Mouse (Mus musculus): ENCODE data around the gene Slc39a11. TPM values are rescaled to one million over a fixed set of nuclear protein-coding genes. Genes with fewer than 3 reads are reported as not detected.

The Slc39a11 gene
- total and polyA plus RNA-seq, 3 experiments, result 43.2 to 54.4 (median 51.0) TPM

DNA sequence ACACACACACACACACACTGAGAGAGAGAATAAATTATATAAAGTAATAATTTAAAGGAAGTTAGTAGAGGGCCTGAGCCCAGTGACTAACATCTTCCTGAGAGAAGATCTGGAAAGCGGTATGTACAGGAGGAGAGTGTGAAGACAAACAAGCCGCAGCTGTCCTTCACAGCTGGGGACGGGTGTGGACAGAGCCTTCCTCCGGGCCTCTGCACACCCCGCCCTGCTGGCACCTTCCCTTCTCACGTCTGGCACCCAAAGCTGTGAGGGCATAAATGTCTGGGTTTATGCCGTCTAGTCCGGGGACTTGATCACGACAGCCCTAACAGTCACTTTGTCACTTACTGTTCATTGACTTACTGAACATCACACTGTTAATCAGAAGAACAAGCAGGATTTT lies 173.2 kb downstream of the Slc39a11 start:
- dilution Hi-C loops (cut with MboI; ENCODE audit: extremely low pct_ligation_motif_present, extremely low pct_unique_long_range_greater_than_20kb, low sequenced_read_pairs), result no loop called here
- Histone ChIP-seq H3K27me3 (replicated peaks) (no peaks in the 10 kb centered on the region), H3K4me3 (replicated peaks in 1 of 3; ENCODE audit: low read depth in 2 of 3, low read length in 2 of 3, poor library complexity in 1 of 3) (no peak overlapping the region), H3K79me2 (replicated peaks; ENCODE audit: control insufficient read depth, extremely low read depth, insufficient read depth, poor library complexity, severe bottlenecking) (no peaks in the 10 kb centered on the region), H3K4me2 (ENCODE audit: insufficient read depth, low read depth, poor library complexity, severe bottlenecking) (no peak overlapping the region), H3K4me1 (ENCODE audit: control insufficient read depth in 1 of 2, insufficient read depth in 2 of 2) (peaks cover 4 to 32% of the 10 kb centered on the region in 2 experiments; a peak in 3 of 4 replicates), H3K9me3 (replicated peaks; ENCODE audit: low read length) (no peaks in the 10 kb centered on the region), H3K27ac (ENCODE audit: insufficient read depth, low read depth) (no peak overlapping the region), H3K36me3 (replicated peaks in 1 of 2; ENCODE audit: control insufficient read depth in 1 of 2, insufficient read depth in 1 of 2, low read length in 1 of 2) (peaks cover 0 to 26% of the 10 kb centered on the region in 2 experiments), H3K9ac (ENCODE audit: insufficient read depth, low read depth) (no peak overlapping the region)
- TF ChIP-seq IRF4 (IDR thresholded peaks at IDR 0.05; ENCODE audit: low read depth, low read length) (no peak), USF1 (IDR thresholded peaks at IDR 0.05; ENCODE audit: low read depth, low read length) (no peak), ZC3H11A (IDR thresholded peaks at IDR 0.05; ENCODE audit: low read depth, low read length) (no peak), RCOR1 (conservative IDR thresholded peaks at IDR 0.05; ENCODE audit: low read depth, low read length) (no peak), PAX5 (IDR thresholded peaks at IDR 0.05; ENCODE audit: low read length) (no peak), GABPA (IDR thresholded peaks at IDR 0.05; ENCODE audit: insufficient replicate concordance, low read depth, low read length) (no peak), ELF1 (IDR thresholded peaks at IDR 0.05; ENCODE audit: low read depth, low read length) (no peak), MAZ (IDR thresholded peaks at IDR 0.05; ENCODE audit: low read depth, low read length) (no peak), HCFC1 (IDR thresholded peaks at IDR 0.05; ENCODE audit: low read depth, low read length) (no peak), POLR2AphosphoS2 (IDR thresholded peaks at IDR 0.05; ENCODE audit: low read depth, low read length) (no peak), CTCF (conservative IDR thresholded peaks at IDR 0.05 in 1 of 2, IDR thresholded peaks at IDR 0.05 in 1 of 2; ENCODE audit: low read depth in 2 of 2, low read length in 2 of 2) (no peak), JUND (conservative IDR thresholded peaks at IDR 0.05; ENCODE audit: low read depth, low read length) (no peak), POLR2A (IDR thresholded peaks at IDR 0.05; ENCODE audit: low read depth, low read length) (no peak), MAX (IDR thresholded peaks at IDR 0.05; ENCODE audit: low read length) (no peak), SIN3A (IDR thresholded peaks at IDR 0.05; ENCODE audit: low read length) (no peak), EP300 (IDR thresholded peaks at IDR 0.05; ENCODE audit: low read length) (no peak), RAD21 (IDR thresholded peaks at IDR 0.05; ENCODE audit: low read depth, low read length) (no peak), ETS1 (conservative IDR thresholded peaks at IDR 0.05; ENCODE audit: low read depth, low read length) (no peak), UBTF (IDR thresholded peaks at IDR 0.05; ENCODE audit: low read depth, low read length) (no peak), MAFK (IDR thresholded peaks at IDR 0.05; ENCODE audit: insufficient replicate concordance, low read length) (no peak)
- no peak for DNase-seq (ENCODE audit: extremely low read depth)
- in situ Hi-C loops (cut with MboI; ENCODE audit: low pct_ligation_motif_present, low pct_unique_long_range_greater_than_20kb, low sequenced_read_pairs), result no loop called here

DNA sequence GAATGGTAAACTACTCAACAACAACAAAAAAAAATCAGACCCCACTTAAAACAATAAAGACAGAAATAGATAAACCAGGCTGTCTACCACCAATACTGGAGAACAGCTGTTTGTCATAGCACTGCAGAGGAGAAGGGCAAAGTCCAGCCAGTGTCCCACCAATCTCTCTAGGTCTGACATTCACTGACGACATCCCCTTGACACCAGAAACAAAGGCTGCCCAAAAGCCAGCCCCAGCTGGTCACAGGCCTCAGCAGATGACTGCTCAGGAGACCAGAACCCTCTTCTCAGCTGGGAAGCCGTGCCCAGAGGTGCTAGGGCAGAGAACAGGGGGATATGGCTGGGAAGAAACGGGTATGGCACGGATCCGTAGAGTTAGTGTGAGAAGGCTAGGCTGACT lies 174.4 kb downstream of the Slc39a11 start:
- Histone ChIP-seq H3K9ac (ENCODE audit: insufficient read depth, low read depth) (no peak overlapping the region), H3K4me2 (ENCODE audit: insufficient read depth, low read depth, poor library complexity, severe bottlenecking) (no peak overlapping the region), H3K4me1 (ENCODE audit: control insufficient read depth in 1 of 2, insufficient read depth in 2 of 2) (peaks cover 4 to 39% of the 10 kb centered on the region in 2 experiments; a peak in 3 of 4 replicates), H3K36me3 (replicated peaks in 1 of 2; ENCODE audit: control insufficient read depth in 1 of 2, insufficient read depth in 1 of 2, low read length in 1 of 2) (peaks cover 0 to 28% of the 10 kb centered on the region in 2 experiments), H3K4me3 (replicated peaks in 1 of 3; ENCODE audit: low read depth in 2 of 3, low read length in 2 of 3, poor library complexity in 1 of 3) (no peak overlapping the region), H3K79me2 (replicated peaks; ENCODE audit: control insufficient read depth, extremely low read depth, insufficient read depth, poor library complexity, severe bottlenecking) (no peaks in the 10 kb centered on the region), H3K27me3 (replicated peaks) (no peaks in the 10 kb centered on the region), H3K9me3 (replicated peaks; ENCODE audit: low read length) (no peaks in the 10 kb centered on the region), H3K27ac (ENCODE audit: insufficient read depth, low read depth) (no peak overlapping the region)
- dilution Hi-C loops (cut with MboI; ENCODE audit: extremely low pct_ligation_motif_present, extremely low pct_unique_long_range_greater_than_20kb, low sequenced_read_pairs), result no loop called here
- TF ChIP-seq PAX5 (IDR thresholded peaks at IDR 0.05; ENCODE audit: low read length), result no peak
- TF ChIP-seq MXI1 (IDR thresholded peaks at IDR 0.05; ENCODE audit: low read depth, low read length), result no peak
- TF ChIP-seq HCFC1 (IDR thresholded peaks at IDR 0.05; ENCODE audit: low read depth, low read length), result no peak
- no peak for TF ChIP-seq CHD2 (IDR thresholded peaks at IDR 0.05; ENCODE audit: low read length)
- TF ChIP-seq MYC (IDR thresholded peaks at IDR 0.05; ENCODE audit: low read depth, low read length), result no peak
- no peak for TF ChIP-seq ZMIZ1 (IDR thresholded peaks at IDR 0.05; ENCODE audit: low read depth, low read length)
- no peak for TF ChIP-seq POLR2AphosphoS2 (IDR thresholded peaks at IDR 0.05; ENCODE audit: low read depth, low read length)
- no peak for TF ChIP-seq ZKSCAN1 (IDR thresholded peaks at IDR 0.05; ENCODE audit: borderline replicate concordance, low read depth, low read length)
- TF ChIP-seq ETS1 (conservative IDR thresholded peaks at IDR 0.05; ENCODE audit: low read depth, low read length), result no peak
- TF ChIP-seq KAT2A (IDR thresholded peaks at IDR 0.05; ENCODE audit: insufficient replicate concordance, low read length), result no peak
- DNase-seq (ENCODE audit: extremely low read depth), result no peak
- in situ Hi-C loops (cut with MboI; ENCODE audit: low pct_ligation_motif_present, low pct_unique_long_range_greater_than_20kb, low sequenced_read_pairs), result no loop called here

Data from CH12.LX (cell line).